Mouse (Mus musculus) ovary, postnatal 36 days (tissue): ENCODE results near the gene Tmem74b.

Experiments
- DNase-seq: peaks from one replicate; pipeline ENCODE4 v3.0.0; 2022; ENCODE audit warnings: low spot score, mixed read lengths

Gene Tmem74b

GRCm38 (mm10) chr2:151742084-151742483, 40.3 kb downstream of the Tmem74b start:
- DNase-seq, result no peak

- DNase-seq, result no peak
Measured at GRCm38 (mm10) chr2:151742850-151743679, 41.3 kb downstream of the Tmem74b start.

- DNase-seq, result no peak
Measured at GRCm38 (mm10) chr2:151743845-151744244, 42.0 kb downstream of the Tmem74b start, which contains the start of gene Psmf1. Gene Psmf1, minus strand, starts transcription at chr2:151744186.

GRCm38 (mm10) chr2:151747847-151748705, 46.3 kb downstream of the Tmem74b start:
- DNase-seq, result peak; percentile 55

GRCm38 (mm10) chr2:151751330-151751729, 49.5 kb downstream of the Tmem74b start:
- DNase-seq, result no peak

- DNase-seq, result no peak
Measured at GRCm38 (mm10) chr2:151756277-151757061, 54.7 kb downstream of the Tmem74b start.

- DNase-seq, result no peak
Measured at GRCm38 (mm10) chr2:151757451-151757850, 55.6 kb downstream of the Tmem74b start.

- DNase-seq, result no peak
Measured at GRCm38 (mm10) chr2:151758806-151759353, 57.1 kb downstream of the Tmem74b start.
